Mouse (Mus musculus) forebrain, embryonic 11.5 days (tissue): Measurements from ENCODE around the gene Hand1. TPM values are rescaled to one million over a fixed set of nuclear protein-coding genes. Genes with fewer than 3 reads are reported as not detected.

Source experiments
- ATAC-seq: fragments of 200-750 bp; cut with Nextera tagmentation; replicated peaks from 2 replicates; pipeline ENCODE4 v1.8.0; 2017; ENCODE audit warnings: moderate TSS enrichment; ENCODE audit not compliant: low FRiP score
- DNase-seq: peaks from one replicate; pipeline ENCODE4 v3.0.0-alpha.2; 2017; ENCODE audit warnings: low spot score
- H3K27ac ChIP-seq: fragments of 300-500 bp; sonication (generic); 2 replicates; pipeline ENCODE4 v1.5.1; 2014; ENCODE audit warnings: low read depth, low read length
- H3K27me3 ChIP-seq: fragments of 300-500 bp; sonication (generic); 2 replicates; pipeline ENCODE4 v1.6.1; 2014; ENCODE audit warnings: mild to moderate bottlenecking, low read length, mixed read lengths; ENCODE audit not compliant: control insufficient read depth, insufficient read depth
- H3K36me3 ChIP-seq: fragments of 300-500 bp; sonication (generic); 2 replicates; pipeline ENCODE4 v1.6.1; 2014; ENCODE audit warnings: mild to moderate bottlenecking, low read length, moderate library complexity, mixed read lengths; ENCODE audit not compliant: control insufficient read depth, insufficient read depth
- H3K4me1 ChIP-seq: fragments of 300-500 bp; sonication (generic); replicated peaks from 2 replicates; pipeline ENCODE4 v1.6.1; 2014; ENCODE audit warnings: low read length, mixed read lengths; ENCODE audit not compliant: control insufficient read depth, insufficient read depth
- H3K4me2 ChIP-seq: fragments of 300-500 bp; sonication (generic); 2 replicates; pipeline ENCODE4 v1.6.1; 2014; ENCODE audit warnings: low read depth, mild to moderate bottlenecking, low read length, moderate library complexity, mixed read lengths; ENCODE audit not compliant: severe bottlenecking
- H3K4me3 ChIP-seq: fragments of 300-500 bp; sonication (generic); 2 replicates; pipeline ENCODE4 v1.5.1; 2014; ENCODE audit warnings: low read depth, low read length
- H3K9ac ChIP-seq: fragments of 300-500 bp; sonication (generic); 2 replicates; pipeline ENCODE4 v1.6.1; 2014; ENCODE audit warnings: low read length
- H3K9me3 ChIP-seq: fragments of 300-500 bp; sonication (generic); 2 replicates; pipeline ENCODE4 v1.6.1; 2016; ENCODE audit warnings: low read length, mixed read lengths; ENCODE audit not compliant: control insufficient read depth
- WGBS: fragments of 180-500 bp; shearing (Covaris S2); extraction: QIAGEN DNeasy Blood & Tissue Kit; methylation state at CpG from one replicate; pipeline ENCODE4 v1.1.7; 2014; 5-methylcytosine and 5-hydroxymethylcytosine counted together
- polyA plus RNA-seq: library from polyadenylated mRNA; unstranded; fragments of >200 nt; fragmentation: Nextera tagmentation; extraction: Ambion mirVana; gene quantifications from 2 replicates; pipeline ENCODE4 v1.2.1, GENCODE M21; 2014

Hand1 gene
- polyA plus RNA-seq, 1 experiment from 2014 or later, result not detected

- no peaks in the 10 kb centered on the region for H3K36me3 ChIP-seq
- H3K4me3 ChIP-seq, result no peak overlapping the region
- no peaks in the 10 kb centered on the region; the same call in 1 of the 2 replicates for H3K27me3 ChIP-seq
- peak; percentile 64 for DNase-seq
- WGBS, result 26% methylated on average over 18 of the region's 18 CpGs
- H3K4me1 ChIP-seq, result peaks cover 10% of the 10 kb centered on the region; the same call in 1 of the 2 replicates
- ATAC-seq, result no peak; the same call in 1 of the 2 replicates
- peak overlapping the region; percentile 24; the same call in 1 of the 2 replicates for H3K4me2 ChIP-seq
- no peaks in the 10 kb centered on the region for H3K9me3 ChIP-seq
- peak overlapping the region; percentile 37; the same call in 1 of the 2 replicates for H3K27ac ChIP-seq
- peak overlapping the region; percentile 44; the same call in 1 of the 2 replicates for H3K9ac ChIP-seq
These were observed 45.8 kb downstream of the Hand1 start for GRCm38 (mm10) chr11:57786616-57787418.

- Histone ChIP-seq H3K27me3 (peaks cover 33% of the 10 kb centered on the region), H3K4me2 (no peak overlapping the region), H3K4me1 (no peaks in the 10 kb centered on the region), H3K9me3 (no peaks in the 10 kb centered on the region), H3K4me3 (no peak overlapping the region), H3K9ac (no peak overlapping the region), H3K36me3 (no peaks in the 10 kb centered on the region), H3K27ac (no peak overlapping the region)
- WGBS, result 90% methylated on average over 14 of the region's 14 CpGs
- no peak for DNase-seq
- ATAC-seq, result no peak
These were observed 52.8 kb downstream of the Hand1 start for GRCm38 (mm10) chr11:57779824-57780223.

Other genes with a start within 250 kb of the Hand1 start
- gene Galnt10, start 187.4 kb downstream of the Hand1 start, polyA plus RNA-seq, result 15.1 and 18.1 TPM in 2 replicates
- gene Sap30l, start 31.2 kb downstream of the Hand1 start, polyA plus RNA-seq, result 14.1 and 15.8 TPM in 2 replicates
- gene Larp1, start 176.2 kb upstream of the Hand1 start, polyA plus RNA-seq, result 20.5 and 22.3 TPM in 2 replicates